Mouse (Mus musculus) megakaryocyte, embryonic 14.5 days (primary cell): ENCODE data around the gene Rsrp1.

Experiments
- FLI1 ChIP-seq: IDR thresholded peaks from 2 replicates; pipeline ENCODE4 v1.6.1; 2012; ENCODE audit warnings: low read length, inconsistent platforms, mixed read lengths
- GATA1 ChIP-seq: IDR thresholded peaks from 3 replicates; pipeline ENCODE4 v1.6.1; 2012; ENCODE audit warnings: mixed read lengths, low read length, inconsistent platforms, borderline replicate concordance

DNA sequence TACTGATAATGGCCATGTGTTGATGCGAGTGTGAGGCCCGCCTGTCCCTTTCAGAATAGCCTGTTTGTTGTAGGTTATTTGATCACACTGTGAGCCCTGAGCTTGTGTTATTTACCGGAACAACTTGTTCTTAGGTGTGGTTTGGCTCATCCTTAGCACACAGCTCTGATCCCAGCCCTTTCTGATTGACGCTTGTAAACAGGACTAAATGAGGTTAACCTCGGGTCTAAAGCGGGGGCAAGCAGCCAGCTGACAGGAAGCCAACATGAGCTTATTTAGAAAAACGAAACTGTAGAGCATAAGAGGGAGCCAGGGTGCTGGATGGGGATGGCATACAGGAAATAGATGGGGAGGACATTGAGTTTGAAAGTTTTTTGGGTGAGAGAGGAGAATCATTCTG is 5.0 kb upstream of the Rsrp1 start:
- no peak for TF ChIP-seq GATA1
- no peak for TF ChIP-seq FLI1
